Mouse (Mus musculus) R1 (cell line): ENCODE measurements at regions not wholly inside any gene's neighbourhood (a gene's known extent, or its start where the extent isn't known, plus 50 kb on each side); places are given as distances from the start of the nearest gene placed in this dataset.
"Not testable (repeated sequence)": the region's sequence is repeated elsewhere in the genome, so short reads cannot be mapped to it uniquely, and the experiment has no call there.

Experiments
- DNase-seq: peaks from one replicate; pipeline ENCODE4 v3.0.0-alpha.2; 2018; ENCODE audit warnings: low read depth, low spot score

DNA sequence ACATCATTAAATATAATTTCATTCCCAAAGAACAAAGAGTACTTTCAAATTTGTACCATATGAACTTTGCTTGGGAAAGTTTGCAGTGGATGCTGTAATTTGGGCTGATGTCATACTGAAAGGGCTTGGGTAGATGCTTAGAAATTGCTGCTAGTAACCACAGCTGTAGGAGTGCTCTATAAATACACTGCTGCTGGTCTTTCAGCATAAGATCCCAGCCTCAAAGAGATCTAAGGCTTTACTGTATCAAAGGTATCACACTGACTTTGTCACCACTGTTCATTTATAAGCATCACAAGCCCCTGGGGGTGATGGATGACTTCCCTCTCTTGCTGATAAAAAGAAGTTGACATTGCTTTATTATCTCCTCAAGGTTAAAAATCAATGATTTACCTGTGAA lies 497.2 kb downstream of the Pla2g4a start:
- DNase-seq: no peak

DNA sequence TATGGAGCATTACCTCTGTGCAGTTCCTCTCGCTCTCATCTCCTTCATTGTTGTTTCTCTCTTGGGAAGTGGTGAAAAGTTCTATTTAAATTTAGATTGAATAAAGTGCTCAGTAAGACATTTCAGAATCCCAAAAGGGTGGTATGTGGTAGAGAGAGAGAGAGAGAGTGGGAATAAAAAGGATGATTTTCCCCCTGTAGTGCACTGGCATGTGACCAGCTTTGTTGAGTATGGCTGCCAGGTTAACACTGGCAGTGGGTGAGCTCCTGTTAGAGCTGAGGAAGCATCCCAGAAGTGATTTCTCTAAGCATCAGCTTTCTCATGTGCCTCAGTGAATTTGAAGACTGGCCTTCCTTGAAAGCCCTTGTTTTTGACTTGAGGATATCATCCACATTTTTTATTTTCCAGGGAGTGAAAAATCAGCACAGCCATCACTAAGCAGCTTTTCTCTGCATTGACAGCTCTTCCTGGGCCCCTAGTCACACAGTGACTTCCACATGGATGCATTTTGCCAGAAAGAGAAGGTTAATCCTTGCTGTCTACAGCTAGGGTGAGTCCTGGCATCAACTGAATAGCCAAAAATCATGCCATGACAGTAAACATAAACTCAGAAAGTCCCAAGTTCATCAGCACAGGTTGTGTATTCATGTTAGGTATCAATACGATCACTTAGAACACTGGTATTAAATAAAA lies 511.1 kb downstream of the Pla2g4a start:
- no peak for DNase-seq

DNA sequence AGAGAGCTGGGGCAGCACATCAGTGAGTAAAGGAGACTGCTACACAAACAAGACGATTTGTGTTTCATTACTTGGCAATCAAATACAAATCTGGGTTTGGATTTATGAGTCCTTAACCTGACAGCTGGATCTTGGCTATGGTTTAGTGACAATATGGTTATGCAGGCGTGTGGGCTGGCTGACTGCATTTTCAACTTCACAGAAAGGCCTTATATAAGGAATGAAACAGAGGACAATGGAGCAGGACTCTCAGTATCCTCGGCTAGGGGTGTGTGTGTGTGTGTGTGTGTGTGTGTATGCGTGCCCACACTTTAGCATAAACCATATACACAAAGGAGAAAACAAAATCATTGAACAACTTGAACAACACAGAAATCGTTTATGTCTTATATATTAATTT lies 512.6 kb downstream of the Pla2g4a start:
- no peak for DNase-seq

DNA sequence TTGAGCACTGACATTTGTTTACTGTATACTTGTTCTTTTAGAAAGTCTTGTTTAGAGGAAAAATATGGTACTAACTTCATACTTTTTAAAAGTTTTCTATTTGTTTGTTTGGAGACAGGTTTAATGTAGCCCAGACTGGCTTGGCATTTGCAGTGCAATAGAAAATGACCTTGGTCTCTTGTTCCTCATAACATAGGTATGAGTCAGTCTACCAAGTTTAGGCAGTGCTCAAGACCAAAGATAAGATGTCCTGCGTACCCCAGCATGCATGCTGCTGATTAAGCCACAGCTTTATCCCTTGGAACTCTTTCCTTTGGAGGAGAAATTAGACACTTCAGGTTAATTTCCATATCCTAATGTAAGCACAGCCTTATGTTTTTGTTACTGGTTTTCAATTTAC lies 550.1 kb downstream of the Pla2g4a start:
- no peak for DNase-seq

DNA sequence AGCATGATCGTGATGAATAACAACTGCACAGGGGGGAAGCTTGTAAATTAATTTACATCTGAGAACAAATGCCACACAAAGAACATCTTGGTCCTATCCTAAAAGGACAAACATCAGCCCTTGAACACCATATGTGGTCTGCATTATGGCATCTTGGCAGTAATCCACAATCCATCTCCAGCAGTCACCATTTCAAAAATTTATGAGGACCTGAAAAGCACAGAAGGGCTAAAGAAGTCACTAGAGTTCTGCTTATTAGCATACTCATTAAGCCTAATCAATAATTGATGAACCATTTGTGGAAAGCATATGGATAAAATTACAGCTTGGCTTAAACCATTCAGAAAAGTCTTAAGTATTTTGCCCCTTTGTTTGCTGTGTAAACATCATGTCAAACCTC lies 555.7 kb downstream of the Pla2g4a start:
- no peak for DNase-seq

DNA sequence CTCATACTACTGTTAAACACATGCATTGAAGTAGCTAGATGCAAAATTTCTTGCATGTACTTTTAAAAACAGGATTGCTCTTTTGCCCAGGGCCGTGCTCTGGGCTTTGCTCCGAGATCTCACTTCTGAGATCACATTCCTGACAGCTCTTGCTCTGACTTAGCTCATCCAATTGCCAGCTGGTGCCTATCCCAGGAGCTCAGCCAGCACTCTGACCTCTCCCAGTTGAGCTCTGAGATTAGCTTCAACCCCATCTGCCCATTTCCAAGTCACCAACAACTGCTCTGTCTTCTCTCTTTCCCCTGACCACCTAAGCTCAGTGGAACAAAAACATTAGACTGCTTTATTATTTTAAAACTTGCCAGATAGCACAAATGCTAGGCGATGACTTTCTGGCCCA lies 572.4 kb downstream of the Pla2g4a start:
- no peak for DNase-seq

DNA sequence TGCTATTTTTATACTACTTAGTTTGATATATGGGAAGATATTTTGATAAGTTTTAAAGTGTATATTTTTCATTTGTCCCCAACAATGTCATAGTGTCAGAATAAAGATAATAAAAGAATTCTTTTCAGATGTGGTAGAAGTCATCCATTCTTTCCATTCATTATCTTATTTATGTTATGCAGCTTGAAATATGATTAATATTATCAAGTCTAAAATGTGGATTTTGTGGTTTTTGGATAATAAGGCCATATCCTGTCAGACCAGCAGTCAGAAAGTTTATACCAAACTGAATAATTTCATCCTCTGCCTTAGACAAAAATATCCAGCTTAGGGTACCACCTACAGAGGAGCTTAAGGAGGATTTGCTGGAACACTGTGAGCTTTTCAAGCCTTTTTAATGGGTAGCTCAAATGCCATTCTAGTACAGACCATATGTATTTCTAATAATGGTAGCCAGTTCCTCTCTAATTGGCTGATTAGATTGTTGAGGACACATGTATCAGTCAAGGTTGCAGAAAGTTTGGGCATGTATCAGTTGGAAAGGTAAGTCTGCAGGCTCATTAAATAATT lies 609.7 kb downstream of the Pla2g4a start:
- no peak for DNase-seq

DNA sequence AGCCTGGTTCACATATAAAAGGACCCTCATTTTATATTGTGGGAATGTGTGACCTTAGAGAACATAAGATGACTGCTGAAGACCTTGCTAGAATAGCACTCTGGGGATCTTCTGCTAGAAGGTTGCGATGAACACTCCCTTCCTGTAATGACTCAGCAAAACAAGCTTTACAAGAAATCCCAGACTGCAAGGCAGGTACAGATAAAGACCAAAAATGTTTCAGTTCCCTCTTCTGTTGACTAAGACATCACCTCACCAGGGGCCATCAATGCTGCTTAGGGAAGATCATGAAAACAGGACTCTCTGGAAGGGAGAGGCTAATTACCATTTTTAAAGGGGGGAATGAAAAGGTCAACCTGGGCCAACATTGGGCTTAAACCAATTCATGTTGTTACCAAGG lies 613.7 kb downstream of the Pla2g4a start:
- DNase-seq: peak; percentile 36

DNA sequence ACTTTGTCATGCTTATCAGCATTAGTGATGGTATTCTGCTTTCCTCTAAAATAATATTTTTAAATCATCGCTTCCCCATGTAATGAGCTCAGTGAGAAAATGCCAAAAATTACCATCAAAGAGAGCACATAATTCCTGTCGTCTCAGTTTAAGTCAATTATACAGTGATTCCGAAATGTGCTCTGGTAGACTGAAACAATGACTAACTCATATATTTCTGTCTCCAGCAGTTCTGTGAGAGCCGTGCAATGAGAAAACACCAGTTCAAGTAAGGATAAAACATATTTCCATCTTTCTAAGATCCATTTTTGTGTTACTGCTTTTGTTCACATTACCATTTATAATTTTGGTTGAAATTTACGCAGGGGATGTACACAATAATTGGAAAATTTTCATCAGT lies 622.9 kb downstream of the Pla2g4a start:
- DNase-seq: no peak

DNA sequence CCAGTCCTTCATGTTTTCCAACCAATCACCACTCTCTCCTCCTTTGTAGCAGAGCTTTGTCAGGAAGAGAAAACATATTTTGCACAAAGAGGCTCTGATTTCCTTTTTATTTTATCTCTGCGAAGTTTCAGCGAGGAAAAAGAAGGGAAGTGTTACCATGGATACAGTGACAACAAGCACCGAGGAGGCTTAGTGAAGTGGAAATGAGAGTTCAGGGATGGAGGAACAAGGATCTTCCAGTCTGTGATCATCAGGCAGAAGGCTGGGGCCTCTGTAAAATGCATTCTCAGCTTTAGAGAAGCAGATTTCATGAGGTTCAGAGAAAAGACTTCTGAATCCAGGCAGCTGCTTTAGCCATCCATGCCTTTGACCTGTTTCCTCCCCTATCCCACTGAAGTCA lies 628.9 kb downstream of the Pla2g4a start:
- DNase-seq: no peak

DNA sequence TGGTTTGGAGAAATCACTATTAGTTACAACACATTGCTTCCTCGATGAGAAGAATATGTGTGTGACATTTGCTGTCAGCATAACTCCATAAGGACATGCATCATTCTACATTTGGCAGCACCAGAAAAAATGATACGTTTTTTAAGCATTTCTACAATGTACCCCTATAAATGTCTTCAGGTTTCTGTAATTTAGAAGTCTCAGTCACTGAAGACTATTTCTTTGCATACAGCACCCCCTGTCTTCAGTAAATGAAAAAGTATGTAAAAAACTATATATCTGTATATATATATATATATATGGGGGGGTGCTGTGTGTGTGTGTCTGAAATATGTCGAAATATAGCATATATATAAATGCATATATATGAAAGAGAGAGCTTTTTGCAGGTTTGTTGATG lies 633.9 kb downstream of the Pla2g4a start:
- no peak for DNase-seq

DNA sequence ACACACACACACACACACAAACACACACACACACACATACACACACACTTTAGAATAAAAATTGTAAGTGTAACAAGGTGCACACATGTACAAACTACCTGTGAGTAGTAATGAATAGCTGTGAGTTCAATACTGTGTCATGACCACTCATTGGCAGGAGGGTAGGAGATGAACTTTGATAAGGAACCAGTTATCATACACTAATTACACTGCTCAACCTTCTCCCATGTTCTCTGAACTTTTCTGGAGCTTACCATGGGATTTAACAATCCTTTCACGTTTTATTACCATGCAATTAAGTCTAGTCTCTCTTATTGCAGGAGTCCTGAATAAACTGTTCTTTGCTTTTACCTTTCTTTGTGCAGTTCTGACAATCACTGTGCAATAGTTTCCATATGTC lies 638.0 kb downstream of the Pla2g4a start:
- no peak for DNase-seq

DNA sequence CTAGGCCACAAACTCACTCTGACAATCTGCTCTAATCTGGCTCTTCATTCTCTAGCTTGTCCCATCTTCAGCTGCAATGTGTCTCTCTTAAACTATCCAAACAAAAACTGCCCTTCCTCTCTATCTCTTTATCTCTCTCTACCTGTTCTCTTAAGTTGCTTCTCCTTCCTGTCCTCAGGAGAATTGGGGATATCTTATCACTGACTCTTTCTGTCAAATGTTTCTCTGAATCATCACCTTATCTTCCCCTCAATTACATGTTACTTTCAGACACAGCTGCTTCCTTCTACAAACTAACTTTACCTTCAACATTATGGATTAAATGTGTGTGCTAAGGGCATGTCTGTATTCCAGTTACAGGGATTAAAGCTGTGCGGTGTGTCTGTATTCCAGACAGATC lies 671.4 kb downstream of the Pla2g4a start:
- no peak for DNase-seq

DNA sequence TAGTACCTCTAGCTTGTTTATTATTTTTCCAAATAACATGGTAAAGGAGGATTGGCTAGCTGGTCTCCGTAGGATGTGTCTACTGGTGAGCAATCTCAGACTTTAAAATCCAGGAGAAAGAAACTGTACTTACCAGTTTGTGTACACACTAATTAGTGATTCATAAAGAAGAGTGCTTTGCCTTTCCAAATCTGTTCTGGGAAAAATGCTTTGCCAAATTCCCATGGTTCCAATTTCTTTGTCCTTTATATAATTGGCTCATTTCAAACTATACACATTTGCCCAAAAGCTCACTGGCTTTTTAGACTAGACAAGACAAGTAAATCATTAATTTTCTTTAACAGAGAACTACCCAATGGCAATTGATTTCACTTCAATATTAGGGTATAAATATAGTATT lies 686.2 kb downstream of the Pla2g4a start:
- DNase-seq: no peak

DNA sequence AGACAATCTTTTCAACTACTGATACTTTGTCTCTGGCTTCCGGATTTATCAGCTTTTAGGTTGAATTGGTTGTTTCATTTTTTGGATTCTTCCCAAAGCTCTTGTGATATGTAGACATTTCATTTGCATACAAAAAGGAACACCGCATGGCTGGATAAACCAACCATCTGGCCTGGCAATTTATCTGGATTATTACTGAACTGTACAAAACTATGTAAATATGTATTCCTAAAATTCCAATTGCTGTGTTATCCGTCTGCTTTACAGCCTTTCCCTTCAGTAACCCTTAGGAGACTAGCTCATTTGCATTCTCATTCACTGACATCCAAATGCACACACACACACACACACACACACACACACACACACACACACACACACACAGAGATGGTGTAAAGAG lies 704.2 kb downstream of the Pla2g4a start:
- no peak for DNase-seq

DNA sequence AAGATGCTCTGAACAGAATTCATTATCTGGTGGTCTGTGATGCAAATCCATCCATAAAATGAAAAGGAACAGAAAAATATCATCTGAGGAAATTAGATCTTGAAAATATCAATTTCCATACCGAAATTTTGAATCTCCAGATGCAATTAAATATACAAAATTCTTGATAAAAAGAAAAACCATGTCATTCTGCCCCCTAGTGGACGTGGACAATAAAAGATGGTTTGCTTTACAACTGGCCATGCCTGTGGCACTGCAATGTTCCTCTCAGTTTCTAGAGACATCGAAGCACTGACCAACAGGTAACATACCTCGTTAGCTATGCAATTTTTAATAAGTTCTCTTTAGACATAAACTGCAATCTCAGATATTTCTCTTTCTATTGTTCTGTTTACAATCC lies 706.9 kb downstream of the Pla2g4a start:
- peak; percentile 13 for DNase-seq

DNA sequence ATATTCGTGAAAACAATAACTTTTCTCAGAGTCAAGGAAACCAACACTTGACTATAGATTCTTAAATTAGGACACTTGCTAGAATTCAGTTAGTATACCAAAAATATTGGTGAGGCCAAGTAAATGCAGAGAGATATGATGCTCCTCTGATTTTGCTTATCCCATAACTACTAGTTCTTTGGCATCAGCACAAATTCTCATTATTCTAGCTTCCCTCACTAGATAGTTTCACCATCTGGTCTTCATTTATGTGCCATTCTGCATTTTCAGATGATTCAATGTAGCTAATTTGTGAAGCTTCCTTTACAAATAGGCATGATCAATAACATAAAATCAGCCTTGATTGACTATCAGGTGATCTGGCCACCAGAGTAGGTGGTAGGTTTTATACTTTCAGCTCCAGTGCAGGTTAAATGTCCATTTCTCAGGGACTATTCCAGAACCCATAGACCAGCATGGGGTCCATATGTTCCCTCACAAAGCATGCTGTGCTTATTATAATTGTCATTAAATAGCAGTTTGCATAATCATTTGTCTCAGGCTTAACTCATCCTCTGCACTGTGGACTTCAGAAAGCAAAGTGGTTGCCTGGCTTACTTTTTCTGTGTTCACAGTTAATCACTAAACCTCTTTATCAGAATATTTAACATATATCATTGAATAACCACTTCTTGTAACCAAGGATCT lies 722.6 kb downstream of the Pla2g4a start:
- DNase-seq: no peak

DNA sequence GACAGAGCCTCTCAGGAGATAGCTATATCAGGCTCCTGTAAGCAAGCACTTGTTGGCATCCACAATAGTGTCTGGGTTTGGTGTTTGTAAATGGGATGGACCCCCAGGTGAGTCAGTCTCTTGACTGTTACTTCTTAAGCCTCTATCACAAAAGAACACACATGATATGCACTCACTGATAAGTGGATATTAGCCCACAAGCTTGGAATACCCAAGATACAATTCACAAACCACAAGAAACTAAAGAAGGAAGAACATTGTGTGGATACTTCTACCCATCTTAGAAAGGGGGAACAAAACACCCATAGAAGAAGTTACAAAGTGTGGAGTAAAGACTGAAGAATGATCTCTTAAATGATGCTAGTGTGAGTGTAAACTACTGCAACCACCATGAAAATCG lies 733.9 kb downstream of the Pla2g4a start:
- not testable (repeated sequence) for DNase-seq

DNA sequence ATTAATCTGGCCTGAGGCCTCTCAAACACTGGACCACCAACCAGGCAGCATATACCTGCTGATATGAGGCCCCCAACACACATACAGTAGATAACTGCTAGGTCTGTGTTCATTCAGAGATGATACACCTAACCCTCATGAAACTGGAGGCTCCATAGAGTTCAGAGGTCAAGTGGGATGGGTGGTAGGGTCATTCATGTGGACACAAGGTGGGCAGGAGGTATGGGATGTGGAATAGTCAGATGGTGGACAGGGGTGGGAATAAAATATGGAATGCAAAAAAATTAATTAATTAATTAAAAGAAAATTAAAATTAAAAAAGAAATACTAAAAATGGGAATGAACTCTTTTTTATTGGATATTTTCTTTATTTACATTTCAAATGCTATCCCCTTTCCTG lies 734.7 kb downstream of the Pla2g4a start:
- DNase-seq: no peak

DNA sequence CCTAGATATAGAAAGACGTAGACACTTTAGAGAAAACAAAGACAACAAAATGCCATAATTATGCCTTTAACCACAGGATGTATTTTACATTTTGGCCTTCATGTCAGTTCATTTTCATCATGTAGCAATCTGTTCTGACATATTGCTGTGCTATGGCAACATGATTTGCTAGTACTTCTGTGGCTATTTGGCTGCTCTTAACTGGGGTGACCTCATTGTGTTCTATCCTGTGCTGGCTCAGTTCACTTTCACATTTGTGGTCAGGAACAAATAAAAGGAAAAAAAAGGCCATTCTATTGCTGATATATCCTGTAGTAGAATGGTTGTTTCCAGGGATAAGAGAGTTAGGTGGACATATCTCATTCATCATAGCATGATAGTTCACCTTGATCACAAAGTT lies 758.5 kb downstream of the Pla2g4a start:
- DNase-seq: no peak

DNA sequence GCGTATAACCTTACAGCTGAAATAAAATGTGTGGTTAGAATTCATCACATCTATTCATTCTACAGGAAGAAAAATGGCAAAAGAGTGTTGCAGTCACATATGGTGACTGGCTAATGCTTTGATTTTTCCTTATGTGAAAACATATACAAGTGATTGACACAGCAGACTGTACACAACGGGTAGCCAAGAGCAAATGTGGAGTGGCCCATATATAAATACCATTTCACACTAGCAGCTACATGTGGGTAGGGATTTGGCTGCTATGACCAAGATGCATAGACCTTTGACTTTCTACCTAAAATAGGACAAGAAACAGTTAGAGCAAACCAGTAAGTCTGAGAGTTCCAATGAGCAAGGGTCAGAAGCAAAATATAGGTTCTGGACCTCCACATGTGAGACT lies 761.8 kb downstream of the Pla2g4a start:
- no peak for DNase-seq

DNA sequence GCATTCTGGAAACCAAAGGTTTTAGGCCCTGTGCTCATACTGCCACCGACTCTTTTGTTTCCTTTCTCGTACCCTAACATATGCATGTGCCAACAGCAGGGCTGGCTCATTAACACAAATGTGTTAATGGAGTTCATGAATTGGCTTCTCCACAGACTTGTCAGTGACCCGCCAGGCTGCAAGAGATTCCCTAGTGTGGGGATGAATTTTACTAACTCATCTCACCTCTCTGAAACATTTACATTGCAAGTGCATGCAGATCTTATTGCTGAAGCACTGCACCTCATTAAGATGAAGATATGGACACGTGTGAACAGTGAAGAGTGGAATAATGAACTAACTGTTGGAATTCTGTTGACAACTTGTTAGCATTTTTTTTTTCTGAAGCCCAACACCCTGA lies 762.2 kb downstream of the Pla2g4a start:
- no peak for DNase-seq
